Comparison of ENCODE assay signal across 20 mouse cellular contexts in genomic region chr9:72475511-72475910, GRCm38 (mm10). TPM values are rescaled to one million over a fixed set of nuclear protein-coding genes. Genes with fewer than 3 reads are reported as not detected.
DNase-seq lines count a peak whose midpoint lies in the region; ATAC-seq and TF ChIP-seq lines count a peak whose summit lies in the region.
"Had no signal": no experiment of that assay in that cellular context is flagged by ENCODE, and none has a peak within 500 bp of the region (broad histone marks: within the 10 kb centered on the region; RNA-seq: fewer than 3 reads in every experiment).

No protein-coding gene starts in this region.

- DNase-seq in heart, adult 11 months: peak; percentile 37
- DNase-seq in frontal cortex, postnatal 36 days (ENCODE audit: low spot score in 2 of 2): peak; percentile 9 to 45
- DNase-seq in layer of hippocampus, postnatal 25 days (ENCODE audit: extremely low spot score in 1 of 2, low spot score in 1 of 2): peak; percentile 27 to 55
- DNase-seq in right cerebral cortex, adult 2 months (ENCODE audit: low spot score in 2 of 2): peak; percentile 45
- no peak for DNase-seq in liver
- no peak for DNase-seq in cerebellum, adult 2 months
- no peak for DNase-seq in gastrocnemius, adult 2 months
- DNase-seq: adrenal gland, postnatal 10 days; cerebellum, postnatal 10 days; gastrocnemius, postnatal 10 days; heart, postnatal 10 days; kidney, adult 18-20 months; kidney, postnatal 36 days; lung, embryonic 14.5 days had no signal

- no peak for ATAC-seq in heart, embryonic 11.5 days (replicated peaks; ENCODE audit: insufficient number of reproducible peaks, low FRiP score, low TSS enrichment)

- H3K4me3 ChIP-seq in heart, embryonic 11.5 days (ENCODE audit: low read depth, low read length): no peak overlapping the region
- no peak overlapping the region for H3K4me3 ChIP-seq in cerebellum, adult 2 months (replicated peaks; ENCODE audit: insufficient read depth, low read depth, low read length)
- no peak overlapping the region for H3K4me3 ChIP-seq in gastrocnemius, adult 2 months
- H3K4me3 ChIP-seq: hindbrain, embryonic 15.5 days; midbrain, embryonic 12.5 days; myocyte had no signal

- H3K9me3 ChIP-seq in heart, embryonic 11.5 days (replicated peaks; ENCODE audit: control insufficient read depth, low read length): no peaks in the 10 kb centered on the region
- H3K9me3 ChIP-seq: hindbrain, embryonic 15.5 days; midbrain, embryonic 12.5 days had no signal

- intact Hi-C loops in gastrocnemius, adult 2 months (cut with DNase I): no loop called here

- no peak for TF ChIP-seq POLR2A in cerebellum, adult 2 months (IDR thresholded peaks at IDR 0.05; ENCODE audit: borderline replicate concordance, insufficient read depth, low read length)

- no peak overlapping the region for H3K4me2 ChIP-seq in heart, embryonic 11.5 days
- H3K4me2 ChIP-seq: hindbrain, embryonic 15.5 days; liver, embryonic 11.5 days; lung, embryonic 14.5 days; midbrain, embryonic 12.5 days had no signal

- no peak for TF ChIP-seq CTCF in cerebellum, adult 2 months (IDR thresholded peaks at IDR 0.05; ENCODE audit: borderline replicate concordance, insufficient read depth, low read depth, low read length)
- no peak for TF ChIP-seq CTCF in gastrocnemius, adult 2 months (IDR thresholded peaks at IDR 0.05)

- H3K4me1 ChIP-seq in heart, embryonic 11.5 days (ENCODE audit: control insufficient read depth, insufficient read depth, low read length): no peaks in the 10 kb centered on the region
- H3K4me1 ChIP-seq in cerebellum, adult 2 months (ENCODE audit: control insufficient read depth, insufficient read depth, low read length): no peaks in the 10 kb centered on the region; the same call in 1 of the 2 replicates
- H3K4me1 ChIP-seq: hindbrain, embryonic 15.5 days; midbrain, embryonic 12.5 days had no signal

- no peaks in the 10 kb centered on the region for H3K27me3 ChIP-seq in heart, embryonic 11.5 days (ENCODE audit: control insufficient read depth, insufficient read depth, low read length)
- H3K27me3 ChIP-seq in cerebellum, adult 2 months (ENCODE audit: control insufficient read depth, insufficient read depth, low read length): no peaks in the 10 kb centered on the region
- H3K27me3 ChIP-seq: hindbrain, embryonic 15.5 days; midbrain, embryonic 12.5 days had no signal

- WGBS in heart, embryonic 11.5 days (ENCODE audit: insufficient replicate concordance): 84% methylated on average over 9 of the region's 9 CpGs
- 88% methylated on average over 9 of the region's 9 CpGs for WGBS in cerebellum, adult 2 months

- 0 out of 2 replicates have a peak, but pooled peaks cover 6% of the 10 kb centered on the region for H3K36me3 ChIP-seq in heart, embryonic 11.5 days (ENCODE audit: control insufficient read depth, insufficient read depth, low read length)

- H3K9ac ChIP-seq in heart, embryonic 11.5 days (ENCODE audit: low read depth, low read length): no peak overlapping the region
- H3K9ac ChIP-seq: hindbrain, embryonic 15.5 days; lung, embryonic 14.5 days; midbrain, embryonic 12.5 days had no signal

- no peak overlapping the region for H3K27ac ChIP-seq in heart, embryonic 11.5 days (ENCODE audit: low read depth, low read length)
- H3K27ac ChIP-seq in cerebellum, adult 2 months (ENCODE audit: insufficient read depth, low read length): no peak overlapping the region
- no peak overlapping the region for H3K27ac ChIP-seq in gastrocnemius, adult 2 months
- H3K27ac ChIP-seq: hindbrain, embryonic 15.5 days; macrophage; midbrain, embryonic 12.5 days had no signal

RNA-seq across cellular contexts. Expression of gene Tex9, which starts 16.5 kb away (rescaled TPM):
- 17.0 and 19.4 TPM in 2 replicates for polyA plus RNA-seq in heart, embryonic 11.5 days (2014; fragmentation: Nextera tagmentation; extraction: Ambion mirVana)
- total RNA-seq in layer of hippocampus, postnatal 25 days (2021): 1 to 10 TPM; 5.8 to 7.5 TPM
- 14.0 and 16.6 TPM in 2 replicates for polyA plus RNA-seq in cerebellum, adult 2 months (2012; rRNA removed)
- total RNA-seq in gastrocnemius, adult 2 months (2021): 1 to 10 TPM; 1.8 TPM

RNA-seq across cellular contexts. Expression of gene Mns1, which starts 37.7 kb away (rescaled TPM):
- 20.0 and 25.7 TPM in 2 replicates for polyA plus RNA-seq in heart, embryonic 11.5 days (2014; fragmentation: Nextera tagmentation; extraction: Ambion mirVana)
- 1 to 10 TPM in 1 of 2 experiments, under 1 TPM in 1; 0.73 to 1.0 TPM for total RNA-seq in layer of hippocampus, postnatal 25 days (2021)
- 1.4 and 2.2 TPM in 2 replicates for polyA plus RNA-seq in cerebellum, adult 2 months (2012; rRNA removed)
- under 1 TPM; 0.08 TPM for total RNA-seq in gastrocnemius, adult 2 months (2021)

RNA-seq across cellular contexts. Expression of gene Rfx7, which starts 56.5 kb away (rescaled TPM):
- polyA plus RNA-seq in heart, embryonic 11.5 days (2014; fragmentation: Nextera tagmentation; extraction: Ambion mirVana): 10.9 and 12.2 TPM in 2 replicates
- total RNA-seq in layer of hippocampus, postnatal 25 days (2021): 10 to 100 TPM; 20.2 to 24.8 TPM
- 20.2 and 21.4 TPM in 2 replicates for polyA plus RNA-seq in cerebellum, adult 2 months (2012; rRNA removed)
- total RNA-seq in gastrocnemius, adult 2 months (2021): 10 to 100 TPM; 18.9 to 19.2 TPM

Comparison
In these comparisons a context has a peak if more than half of its experiments do, and no peak if none do; other contexts are left out.
1. DNase-seq: peak in heart, adult 11 months (single experiment), frontal cortex, postnatal 36 days (2 of 2), layer of hippocampus, postnatal 25 days (2 of 2) and right cerebral cortex, adult 2 months (2 of 2); none in liver (single experiment), cerebellum, adult 2 months (0 of 2) and gastrocnemius, adult 2 months (single experiment).